Mouse (Mus musculus) layer of hippocampus, postnatal 36 days (tissue): ENCODE data around the gene Abcb9. TPM values are rescaled to one million over a fixed set of nuclear protein-coding genes. Genes with fewer than 3 reads are reported as not detected.

Source experiments
- DNase-seq, 2 experiments: peaks; one replicate each; pipeline ENCODE4 v3.0.0; 2022
- total RNA-seq, 2 experiments: library from RNA; stranded (reverse); gene quantifications; 2 replicates each; pipeline ENCODE4 v1.2.3; 2021

Abcb9 gene
- total RNA-seq, 2 experiments from 2014 or later = 27.2 to 30.7 TPM

GRCm38 (mm10) chr5:124093852-124094604 lies 1.6 kb downstream of the Abcb9 start:
- no peak for DNase-seq

DNA sequence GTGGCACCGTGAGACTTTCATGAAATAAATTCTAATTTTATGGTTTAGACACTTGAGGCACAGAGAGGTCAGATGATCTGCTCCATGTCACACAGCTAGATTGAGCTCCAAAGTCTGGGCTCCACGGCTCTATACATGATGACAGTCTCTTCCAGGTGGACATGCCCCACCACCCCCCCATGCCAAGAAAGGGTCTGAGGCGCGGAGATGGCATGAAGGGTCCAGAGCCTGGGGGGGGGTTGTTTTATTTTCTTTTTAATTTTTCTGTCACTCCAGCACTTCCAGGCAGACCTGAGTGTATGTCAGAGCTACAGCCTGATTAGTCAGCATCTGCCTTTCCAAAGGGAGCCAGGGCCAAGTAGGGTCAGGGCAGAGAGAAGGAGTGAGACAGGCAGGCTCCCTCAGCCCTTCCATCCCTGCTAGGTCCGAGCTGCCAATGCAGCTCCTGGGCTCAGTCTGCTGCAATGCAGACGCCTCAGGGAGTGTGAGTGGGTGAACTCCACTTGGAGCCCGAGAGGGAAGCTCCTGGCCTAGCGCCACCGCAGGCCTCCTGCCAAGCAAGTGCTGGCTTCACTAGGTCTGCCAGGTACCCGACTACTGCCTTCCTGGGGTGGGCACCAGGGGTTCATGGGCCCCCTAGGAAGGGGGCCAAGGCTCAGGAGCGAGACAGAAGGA lies 2.3 kb downstream of the Abcb9 start:
- peak in 1 of 2 experiments; percentile 72 for DNase-seq

DNA sequence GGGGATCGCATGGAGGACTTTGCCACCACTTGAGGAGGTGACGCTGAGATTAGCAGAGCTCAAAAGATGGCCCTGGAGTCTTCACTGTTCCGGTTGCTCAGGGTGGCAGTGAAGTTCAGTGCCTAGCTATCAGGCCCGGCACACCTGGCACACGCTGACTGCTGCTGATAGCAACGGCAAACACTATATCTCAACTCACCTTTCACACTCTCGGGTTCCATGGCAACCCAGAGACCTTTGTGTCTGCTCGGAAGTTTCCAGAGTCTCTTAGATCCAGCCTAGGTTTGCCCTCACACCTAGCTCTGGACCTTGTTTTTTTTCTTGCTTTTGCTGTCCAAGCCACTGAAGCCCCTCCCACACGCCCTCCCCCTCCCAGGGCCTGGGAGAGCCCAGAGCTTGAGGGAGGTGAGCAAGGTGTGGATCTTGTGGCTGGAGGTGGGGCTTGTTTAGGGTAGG lies 3.6 kb downstream of the Abcb9 start:
- DNase-seq = no peak

GRCm38 (mm10) chr5:124089868-124090267 lies 5.7 kb downstream of the Abcb9 start:
- no peak for DNase-seq

- no peak for DNase-seq
These were observed 8.7 kb downstream of the Abcb9 start for GRCm38 (mm10) chr5:124086876-124087275.

DNA sequence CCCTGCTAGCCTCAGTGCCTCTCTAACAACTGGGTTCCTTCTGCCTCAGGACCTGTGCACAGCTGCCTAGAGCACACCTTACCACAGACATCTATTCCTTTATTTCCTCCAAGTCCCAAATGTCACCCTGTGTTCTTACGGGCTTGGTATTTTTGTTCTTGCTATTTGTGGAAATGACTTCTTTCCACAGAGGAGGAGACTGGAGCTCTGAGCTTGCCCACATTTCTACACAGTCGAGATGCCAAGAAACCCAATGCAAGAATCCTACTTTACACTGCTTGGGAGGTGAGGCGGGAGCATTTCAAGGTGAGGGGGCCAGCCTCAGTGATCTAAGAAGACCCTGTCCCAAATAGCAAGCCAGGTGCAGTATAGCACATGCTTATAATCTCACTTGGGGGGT lies 10.1 kb downstream of the Abcb9 start:
- DNase-seq = no peak

GRCm38 (mm10) chr5:124084588-124085173 lies 10.9 kb downstream of the Abcb9 start:
- DNase-seq = peak; percentile 77 to 78

DNA sequence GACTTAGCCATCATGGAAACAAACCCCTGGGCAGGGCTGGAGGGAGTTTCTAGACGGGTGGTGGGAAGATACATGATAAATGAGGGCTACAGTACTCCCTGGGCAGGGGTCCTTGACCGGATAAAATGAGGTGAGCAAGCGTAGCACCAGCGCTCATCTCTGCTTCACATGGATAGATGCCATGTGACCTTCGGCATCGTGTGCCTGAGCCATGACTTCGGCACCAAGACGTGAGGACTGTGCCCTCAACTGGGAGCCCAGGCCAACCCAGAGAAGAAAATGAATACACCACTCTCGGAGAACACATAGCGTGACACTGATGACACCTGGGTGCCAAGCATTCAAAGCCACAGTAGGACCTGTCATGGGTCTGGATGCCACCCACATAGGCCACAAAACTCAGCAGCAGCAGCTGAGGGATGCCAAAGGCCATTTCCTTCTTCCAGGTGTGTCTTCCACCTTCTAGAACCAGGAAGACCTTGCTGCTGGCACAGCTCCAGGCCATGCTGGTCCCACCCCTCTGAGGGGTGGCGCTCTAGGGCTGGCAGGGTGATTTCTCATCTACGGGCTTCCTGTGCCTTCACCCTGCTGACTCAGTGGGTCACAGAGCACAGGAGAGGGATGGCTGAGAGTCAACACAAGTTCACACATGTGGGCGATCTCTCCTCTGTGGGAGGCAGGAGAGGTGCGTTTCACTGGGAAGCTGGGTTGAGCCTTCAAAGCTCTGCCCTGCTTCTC lies 11.6 kb downstream of the Abcb9 start:
- no peak for DNase-seq

- no peak for DNase-seq
These were observed 12.5 kb downstream of the Abcb9 start for GRCm38 (mm10) chr5:124082941-124083688.

DNA sequence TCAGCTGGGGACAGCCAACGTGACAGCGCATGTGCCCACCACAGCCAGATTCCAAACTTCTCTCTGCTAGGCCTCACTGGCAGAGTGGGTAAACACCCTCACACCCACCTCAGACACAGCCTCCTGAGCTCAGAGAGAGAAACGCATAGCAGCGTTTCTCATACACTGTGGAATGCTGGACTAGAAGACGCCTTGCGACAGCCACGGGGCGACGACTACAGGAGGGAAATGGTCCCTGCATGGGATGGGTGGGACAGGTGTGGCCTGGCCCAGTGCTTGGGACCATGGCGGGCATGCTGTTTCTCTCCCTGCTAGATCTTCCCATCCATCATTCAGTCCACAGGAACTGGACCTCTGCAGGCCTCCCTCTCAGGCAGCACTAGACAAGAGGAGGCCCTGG lies 13.2 kb downstream of the Abcb9 start:
- no peak for DNase-seq

DNA sequence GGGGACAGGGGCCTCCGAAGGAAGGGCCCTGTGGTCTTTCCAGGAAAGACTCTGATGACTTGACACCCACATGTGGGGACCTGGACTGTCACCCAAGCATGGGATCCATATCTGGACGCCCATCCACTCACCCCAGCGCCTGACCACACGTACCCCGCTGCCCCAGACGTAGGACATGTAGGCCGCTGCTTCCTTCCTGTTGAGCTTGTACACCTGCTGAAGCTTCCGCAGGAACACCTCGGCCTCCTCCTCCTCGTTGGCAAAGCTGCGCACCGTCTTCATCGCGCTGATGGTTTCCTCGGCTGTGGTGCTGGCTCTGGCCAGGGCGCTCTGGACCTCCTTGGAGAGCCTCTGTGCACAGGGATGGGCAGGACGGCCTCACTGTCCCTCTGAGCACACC lies 15.7 kb downstream of the Abcb9 start:
- no peak for DNase-seq

DNA sequence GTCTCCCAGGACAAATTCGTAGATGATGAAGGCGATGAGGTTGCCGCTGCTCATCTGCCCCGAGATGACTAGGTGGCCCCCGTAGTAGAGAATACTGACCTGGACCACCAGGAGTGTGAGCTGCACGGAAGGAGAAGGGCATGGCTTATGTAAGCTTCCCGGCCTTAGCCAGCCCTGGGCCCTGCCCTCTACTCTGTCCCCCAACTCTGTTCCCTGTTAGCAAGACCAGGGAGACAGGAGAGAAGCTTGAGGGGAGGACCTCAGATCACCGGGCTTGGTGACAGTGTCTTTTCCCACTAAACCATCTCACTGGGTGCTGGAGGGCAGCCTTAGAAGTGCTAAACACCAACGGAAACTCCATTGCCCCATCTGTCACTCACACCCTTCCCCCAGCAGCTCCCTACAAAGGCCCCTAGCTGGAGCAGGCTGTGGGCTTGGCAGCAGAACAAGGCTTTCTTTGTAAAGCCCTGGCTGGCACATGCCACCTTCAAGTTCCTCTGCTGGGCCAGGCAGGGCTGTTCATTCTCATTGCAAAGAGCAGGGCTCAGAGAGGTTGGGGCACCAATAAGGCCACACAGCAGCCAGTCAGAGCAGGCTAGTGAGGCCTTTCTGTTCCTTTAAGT lies 16.7 kb downstream of the Abcb9 start:
- DNase-seq = peak; percentile 71 to 83

GRCm38 (mm10) chr5:124077856-124078460 lies 17.6 kb downstream of the Abcb9 start:
- no peak for DNase-seq

- DNase-seq = no peak
These were observed 18.4 kb downstream of the Abcb9 start for GRCm38 (mm10) chr5:124077241-124077640.

DNA sequence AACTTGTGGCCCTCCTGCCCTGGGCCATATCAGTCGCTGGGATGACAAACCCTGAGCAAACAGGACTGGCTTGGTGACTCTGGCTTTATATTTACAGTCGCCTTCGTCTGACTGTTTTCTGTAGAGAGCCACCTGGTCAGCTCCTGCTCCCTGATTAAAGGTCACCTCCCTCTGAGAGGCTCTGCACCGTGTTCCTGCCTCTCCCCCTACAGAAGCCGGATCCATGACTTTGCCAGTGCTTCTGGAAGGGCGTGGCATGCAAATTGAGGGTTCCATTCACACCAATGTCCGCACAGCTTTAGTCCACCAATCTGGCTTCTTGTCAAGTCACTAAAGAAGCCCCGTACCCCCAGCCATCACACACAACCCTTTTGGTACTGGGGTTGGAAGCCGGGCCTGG lies 19.0 kb downstream of the Abcb9 start:
- no peak for DNase-seq

DNA sequence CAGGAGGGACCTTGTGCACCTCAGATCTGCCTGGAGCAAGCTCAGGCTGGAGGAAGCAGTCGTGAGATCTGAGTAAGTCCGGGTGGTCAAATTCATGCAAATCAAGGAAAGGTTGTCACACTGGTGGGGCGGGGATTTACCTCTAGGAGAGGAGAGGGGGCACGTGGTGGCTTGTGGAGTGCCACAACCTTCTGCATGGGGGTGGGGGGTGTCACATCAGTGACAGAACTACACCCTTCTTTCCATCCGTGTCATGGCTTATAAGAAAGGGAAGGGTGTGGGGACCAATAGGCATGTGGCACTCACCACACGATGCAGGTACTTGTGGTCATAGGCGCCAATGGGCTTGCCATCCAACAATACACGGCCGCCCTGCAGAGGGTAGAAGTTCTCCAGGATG lies 19.9 kb downstream of the Abcb9 start:
- no peak for DNase-seq

DNA sequence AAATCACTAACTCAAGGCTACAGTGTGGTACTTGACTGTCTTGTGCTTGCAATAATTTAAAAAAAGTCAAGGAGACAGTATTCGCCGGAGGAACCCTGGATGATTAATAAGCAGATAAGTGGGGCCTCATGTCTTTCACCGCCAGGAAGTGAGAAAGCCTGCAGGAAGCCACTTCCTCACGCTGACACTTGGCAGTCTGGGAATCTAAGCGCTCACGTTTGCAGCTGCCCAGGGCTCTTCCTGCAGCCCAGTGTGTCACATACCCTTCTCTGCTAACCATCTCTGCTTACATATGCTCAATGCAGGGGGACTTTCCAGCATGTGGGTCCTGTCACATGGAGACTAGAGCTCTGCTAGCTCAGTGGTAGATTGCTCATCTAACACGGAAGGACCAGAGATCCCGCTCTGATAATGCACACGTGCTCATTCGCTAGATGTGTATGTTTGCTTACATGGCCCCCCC lies 20.7 kb downstream of the Abcb9 start:
- DNase-seq = no peak

DNA sequence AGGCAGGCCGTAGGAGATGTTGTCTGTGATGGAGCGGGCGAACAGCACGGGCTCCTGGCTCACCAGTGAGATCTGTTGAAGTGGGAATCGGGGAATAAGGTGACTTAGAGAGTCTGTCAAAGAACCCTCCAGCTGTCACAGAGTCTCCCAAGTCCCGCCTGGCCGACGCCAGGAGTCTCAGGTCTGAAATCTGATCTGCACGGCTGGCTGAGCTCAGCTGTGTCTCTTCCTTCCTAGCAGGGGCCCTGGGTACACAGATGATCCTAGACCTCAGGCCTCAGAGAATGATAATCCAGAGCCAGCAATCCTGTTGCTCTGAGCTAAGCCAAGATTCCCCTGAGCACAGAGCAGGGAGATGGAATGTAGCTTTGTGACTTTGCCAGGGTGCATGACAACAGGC lies 21.9 kb downstream of the Abcb9 start:
- no peak for DNase-seq

- DNase-seq = no peak
These were observed 25.9 kb downstream of the Abcb9 start for GRCm38 (mm10) chr5:124069657-124070056.

DNA sequence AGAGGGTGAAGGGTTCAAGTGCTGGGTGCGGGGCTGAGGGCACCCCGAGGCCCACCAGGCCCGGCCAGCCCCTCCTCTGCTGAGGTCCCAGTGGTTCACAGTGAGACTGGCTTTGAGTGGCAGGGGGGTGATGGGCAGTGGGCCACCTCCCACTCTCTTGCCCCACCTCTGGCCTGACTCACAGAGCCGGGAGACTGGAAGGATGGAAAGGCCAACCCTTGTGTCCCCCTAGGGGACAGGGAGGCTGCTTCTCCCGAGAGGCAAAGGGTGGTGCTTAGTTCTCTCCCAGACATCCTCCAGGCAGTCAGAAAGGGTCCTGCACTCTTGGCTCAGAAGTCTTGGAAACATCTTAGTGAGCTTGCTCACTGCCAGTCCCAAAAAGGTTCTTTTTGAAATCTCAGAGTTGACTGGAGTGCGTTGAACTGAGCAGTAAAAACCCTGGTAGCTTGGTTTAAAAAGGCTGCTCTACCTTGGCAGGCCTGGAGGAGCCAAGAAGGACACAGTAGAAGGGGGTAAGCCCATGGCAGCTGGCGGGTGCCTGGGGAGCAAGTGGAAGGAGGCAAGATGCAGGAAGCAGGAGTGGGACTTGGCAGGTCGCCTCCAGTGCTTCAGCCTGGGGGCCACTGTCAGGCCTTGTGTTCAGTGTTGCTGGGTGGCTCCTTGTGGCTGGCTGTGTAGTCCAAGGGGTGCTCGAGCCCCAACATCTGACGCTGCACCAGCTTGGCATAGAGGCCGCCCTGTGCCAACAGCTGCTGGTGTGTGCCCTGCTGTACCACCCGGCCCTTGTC lies 33.4 kb downstream of the Abcb9 start:
- DNase-seq = peak in 1 of 2 experiments; percentile 31
